Mouse (Mus musculus) MEL (cell line): ENCODE results near the gene Mug2. TPM values are rescaled to one million over a fixed set of nuclear protein-coding genes. Genes with fewer than 3 reads are reported as not detected.

ENCODE experiments used
- DNase-seq: peaks from one replicate; pipeline ENCODE4 v3.0.0; 2011; ENCODE audit warnings: low read depth, low spot score
- H3K27ac ChIP-seq: 2 replicates; pipeline ENCODE4 v1.5.1; 2012; ENCODE audit warnings: low read depth, mild to moderate bottlenecking, control low read depth, low read length, moderate library complexity; ENCODE audit not compliant: control insufficient read depth
- H3K27me3 ChIP-seq, 2 experiments: fragments of 150-350 bp in 1 of 2; sonication (generic) in 1 of 2; 2 replicates each; pipeline ENCODE4 v1.6.1; 2012; ENCODE audit warnings: low read length in 2 of 2, mild to moderate bottlenecking in 2 of 2, improper control_type of control experiment in 1 of 2, moderate library complexity in 1 of 2; ENCODE audit not compliant: insufficient read depth in 2 of 2, control insufficient read depth in 1 of 2
- H3K36me3 ChIP-seq, 2 experiments: 2 replicates each; pipeline ENCODE4 v1.6.1; 2012 to 2014; ENCODE audit warnings: low read length in 2 of 2, improper control_type of control experiment in 1 of 2, inconsistent platforms in 1 of 2, mild to moderate bottlenecking in 1 of 2; ENCODE audit not compliant: insufficient read depth in 2 of 2, control insufficient read depth in 1 of 2
- H3K4me1 ChIP-seq, 2 experiments: fragments of 150-350 bp in 1 of 2; sonication (generic) in 1 of 2; 2 replicates each; pipeline ENCODE4 v1.6.1; 2012; ENCODE audit warnings: low read length in 2 of 2, improper control_type of control experiment in 1 of 2, mild to moderate bottlenecking in 1 of 2; ENCODE audit not compliant: insufficient read depth in 2 of 2, control insufficient read depth in 1 of 2
- H3K4me3 ChIP-seq, 2 experiments: fragments of 150-350 bp in 1 of 2; sonication (generic) in 1 of 2; 2 replicates each; pipeline ENCODE4 v1.5.1; 2012; ENCODE audit warnings: low read depth in 2 of 2, low read length in 2 of 2, mild to moderate bottlenecking in 2 of 2, moderate library complexity in 2 of 2, control low read depth in 1 of 2, improper control_type of control experiment in 1 of 2; ENCODE audit not compliant: control insufficient read depth in 1 of 2, insufficient read depth in 1 of 2
- H3K79me2 ChIP-seq: 2 replicates; pipeline ENCODE4 v1.6.1; 2012; ENCODE audit warnings: mild to moderate bottlenecking, low read length, moderate library complexity; ENCODE audit not compliant: control insufficient read depth, poor library complexity, insufficient read depth
- H3K9ac ChIP-seq: 2 replicates; pipeline ENCODE4 v1.6.1; 2012; ENCODE audit warnings: low read depth, mild to moderate bottlenecking, control low read depth, low read length, moderate library complexity; ENCODE audit not compliant: control insufficient read depth, poor library complexity, severe bottlenecking
- H3K9me3 ChIP-seq: fragments of 150-350 bp; sonication (generic); replicated peaks from 2 replicates; pipeline ENCODE4 v1.6.1; 2012; ENCODE audit warnings: mild to moderate bottlenecking, low read length, improper control_type of control experiment, moderate library complexity; ENCODE audit not compliant: insufficient read depth
- CHD2 ChIP-seq: IDR thresholded peaks from 2 replicates; pipeline ENCODE4 v1.6.1; 2011; ENCODE audit warnings: low read length, improper control_type of control experiment
- CTCF ChIP-seq, 3 experiments: IDR thresholded peaks in 2 of 3; conservative IDR thresholded peaks in 1 of 3; 2 replicates each; pipeline ENCODE4 v1.5.1; 2011 to 2012; ENCODE audit warnings: low read length in 3 of 3, low read depth in 2 of 3, mild to moderate bottlenecking in 2 of 3, improper control_type of control experiment in 1 of 3, inconsistent platforms in 1 of 3, mixed read lengths in 1 of 3, moderate library complexity in 1 of 3; ENCODE audit not compliant: control insufficient read depth in 1 of 3, insufficient read depth in 1 of 3, poor library complexity in 1 of 3, severe bottlenecking in 1 of 3
- EP300 ChIP-seq, 2 experiments: IDR thresholded peaks; 2 replicates each; pipeline ENCODE4 v1.6.1; 2011; ENCODE audit warnings: improper control_type of control experiment in 2 of 2, low read length in 2 of 2, low read depth in 1 of 2, mild to moderate bottlenecking in 1 of 2
- GABPA ChIP-seq: IDR thresholded peaks from 2 replicates; pipeline ENCODE4 v1.6.1; 2012; ENCODE audit warnings: low read depth, mild to moderate bottlenecking, inconsistent platforms, low read length, improper control_type of control experiment, moderate library complexity
- KAT2A ChIP-seq: conservative IDR thresholded peaks from 2 replicates; pipeline ENCODE4 v1.6.1; 2012; ENCODE audit warnings: low read depth, low read length, improper control_type of control experiment, inconsistent platforms
- MXI1 ChIP-seq: IDR thresholded peaks from 2 replicates; pipeline ENCODE4 v1.6.1; 2011; ENCODE audit warnings: mild to moderate bottlenecking, low read depth, low read length, improper control_type of control experiment
- NELFE ChIP-seq: IDR thresholded peaks from 2 replicates; pipeline ENCODE4 v1.6.1; 2011; ENCODE audit warnings: low read depth, low read length, improper control_type of control experiment
- NRF1 ChIP-seq: IDR thresholded peaks from 2 replicates; pipeline ENCODE4 v1.6.1; 2014; ENCODE audit warnings: low read depth, mild to moderate bottlenecking, inconsistent platforms, low read length, improper control_type of control experiment, moderate library complexity; ENCODE audit not compliant: poor library complexity, insufficient read depth, severe bottlenecking
- POLR2A ChIP-seq, 2 experiments: IDR thresholded peaks; 2 replicates each; pipeline ENCODE4 v1.6.1; 2011 to 2012; ENCODE audit warnings: low read length in 2 of 2, mild to moderate bottlenecking in 2 of 2, control low read depth in 1 of 2, improper control_type of control experiment in 1 of 2, low read depth in 1 of 2, moderate library complexity in 1 of 2; ENCODE audit not compliant: control insufficient read depth in 1 of 2, insufficient read depth in 1 of 2, poor library complexity in 1 of 2
- POLR2AphosphoS5 ChIP-seq: IDR thresholded peaks from 2 replicates; pipeline ENCODE4 v1.6.1; 2012; ENCODE audit warnings: low read depth, borderline replicate concordance, mild to moderate bottlenecking, inconsistent platforms, low read length, moderate library complexity, mixed read lengths
- RAD21 ChIP-seq: IDR thresholded peaks from 2 replicates; pipeline ENCODE4 v1.6.1; 2011; ENCODE audit warnings: mild to moderate bottlenecking, low read depth, low read length, improper control_type of control experiment
- RCOR1 ChIP-seq: IDR thresholded peaks from 2 replicates; pipeline ENCODE4 v1.6.1; 2012; ENCODE audit warnings: low read depth, mild to moderate bottlenecking, inconsistent platforms, low read length, improper control_type of control experiment
- SMC3 ChIP-seq: IDR thresholded peaks from 2 replicates; pipeline ENCODE4 v1.6.1; 2011; ENCODE audit warnings: low read depth, low read length, improper control_type of control experiment
- TAL1 ChIP-seq: IDR thresholded peaks from 2 replicates; pipeline ENCODE4 v1.6.1; 2012; ENCODE audit warnings: mild to moderate bottlenecking, inconsistent platforms, low read length, moderate library complexity, mixed read lengths
- ZC3H11A ChIP-seq: IDR thresholded peaks from 2 replicates; pipeline ENCODE4 v1.6.1; 2012; ENCODE audit warnings: low read depth, mild to moderate bottlenecking, inconsistent platforms, low read length, improper control_type of control experiment
- ZNF384 ChIP-seq: IDR thresholded peaks from 2 replicates; pipeline ENCODE4 v1.6.1; 2012; ENCODE audit warnings: low read depth, mild to moderate bottlenecking, inconsistent platforms, low read length, improper control_type of control experiment
- polyA plus RNA-seq, 2 experiments: library from polyadenylated mRNA; stranded (reverse) in 1 of 2; unstranded in 1 of 2; fragments of >175 nt in 1 of 2; fragments of >200 nt in 1 of 2; gene quantifications; 2 replicates each; pipeline versions ENCODE4 v1.2.1 to v1.2.4; 2012; ENCODE audit warnings: low replicate concordance in 2 of 2, low read depth in 1 of 2; ENCODE audit not compliant: insufficient read length in 2 of 2, insufficient read depth in 1 of 2, missing spikeins in 1 of 2
- total RNA-seq: library from RNA; depleted of rRNA; stranded (reverse); fragments of 300-350 nt; gene quantifications from 2 replicates; pipeline ENCODE4 v1.2.3, GENCODE M21; 2012

The Mug2 gene
- total and polyA plus RNA-seq, 3 experiments: not detected

DNA sequence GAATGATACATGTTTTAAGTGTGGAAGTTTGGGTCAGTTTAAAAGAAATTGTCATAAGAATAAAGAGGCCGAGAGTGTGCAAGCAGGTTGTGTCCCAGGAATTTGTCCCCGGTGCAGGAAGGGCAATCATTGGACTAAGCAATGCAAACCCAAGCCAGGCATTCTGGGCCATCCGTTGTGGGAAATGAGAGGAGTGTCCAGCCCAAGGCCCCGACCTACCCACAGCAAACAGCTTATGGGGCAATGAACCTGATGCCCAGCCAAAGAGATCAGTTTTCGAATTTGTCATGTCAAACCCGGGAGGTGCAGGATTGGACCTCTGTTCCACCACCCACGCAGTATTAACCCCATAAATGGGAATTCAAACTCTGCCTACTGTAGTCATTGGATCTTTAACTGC is 30.9 kb upstream of the Mug2 start (continued):
- TF ChIP-seq RAD21: no peak

GRCm38 (mm10) chr6:122100904-122101303 is 94.3 kb downstream of the Mug2 start:
- Histone ChIP-seq H3K79me2 (no peaks in the 10 kb centered on the region), H3K9ac (no peak overlapping the region), H3K4me1 (no peaks in the 10 kb centered on the region), H3K27ac (no peak overlapping the region), H3K27me3 (no peaks in the 10 kb centered on the region), H3K9me3 (no peaks in the 10 kb centered on the region), H3K36me3 (no peaks in the 10 kb centered on the region), H3K4me3 (no peak overlapping the region)
- peak; percentile 40 for DNase-seq
- TF ChIP-seq NRF1: no peak
- peak; percentile 46; the same call in 1 of the 2 replicates for TF ChIP-seq ZNF384
- no peak for TF ChIP-seq NELFE
- no peak for TF ChIP-seq MXI1
- peak in 1 of 3 experiments; percentile 47; a peak in 2 of 6 replicates for TF ChIP-seq CTCF (IDR thresholded peaks at IDR 0.05 in 2 of 3, conservative IDR thresholded peaks at IDR 0.05 in 1 of 3; ENCODE audit: control insufficient read depth in 1 of 3, insufficient read depth in 1 of 3, low read depth in 2 of 3, low read length in 3 of 3, poor library complexity in 1 of 3, severe bottlenecking in 1 of 3)
- TF ChIP-seq POLR2AphosphoS5: no peak
- TF ChIP-seq SMC3: peak; percentile 51
- no peak for TF ChIP-seq RCOR1
- peak; percentile 68 for TF ChIP-seq RAD21
- peak; percentile 55 for TF ChIP-seq ZC3H11A

DNA sequence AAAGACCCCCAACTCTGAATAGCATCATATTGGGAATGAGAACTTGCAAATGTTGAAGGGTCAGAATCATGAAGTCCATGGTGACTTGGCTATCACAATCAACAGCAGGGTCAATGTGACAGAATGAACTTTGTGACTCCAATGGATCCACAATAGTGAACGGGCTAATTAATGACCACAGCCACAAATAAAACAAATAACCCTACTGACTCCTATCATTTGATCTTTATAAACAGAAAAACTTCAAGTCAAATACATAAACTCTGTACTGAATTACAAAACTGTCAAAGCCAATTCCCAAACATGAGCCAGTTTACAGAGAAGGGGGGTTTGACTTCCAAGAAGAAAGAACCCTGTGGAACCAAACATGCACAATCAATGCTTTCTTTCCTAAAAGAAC is 95.1 kb downstream of the Mug2 start:
- no peak overlapping the region for H3K27ac ChIP-seq
- H3K27me3 ChIP-seq: no peaks in the 10 kb centered on the region
- TF ChIP-seq GABPA (no peak), CHD2 (no peak), TAL1 (no peak), EP300 (IDR thresholded peaks at IDR 0.05; ENCODE audit: low read depth in 1 of 2, low read length in 2 of 2) (no peak), RAD21 (no peak), KAT2A (no peak), ZNF384 (no peak), POLR2A (IDR thresholded peaks at IDR 0.05; ENCODE audit: control insufficient read depth in 1 of 2, insufficient read depth in 1 of 2, low read depth in 1 of 2, low read length in 2 of 2, poor library complexity in 1 of 2) (no peak)
- no peak overlapping the region for H3K9ac ChIP-seq
- H3K4me1 ChIP-seq: no peaks in the 10 kb centered on the region
- no peaks in the 10 kb centered on the region for H3K36me3 ChIP-seq
- DNase-seq: no peak
- H3K4me3 ChIP-seq: no peak overlapping the region
- no peaks in the 10 kb centered on the region for H3K79me2 ChIP-seq
- H3K9me3 ChIP-seq: no peaks in the 10 kb centered on the region
